Mouse (Mus musculus) kidney, embryonic 15.5 days (tissue): ENCODE measurements around the gene Crnkl1. TPM values are rescaled to one million over a fixed set of nuclear protein-coding genes. Genes with fewer than 3 reads are reported as not detected.

Experiments used
- microRNA-seq: library from miRNA; unstranded; fragments of <30 nt; microRNA quantifications from one replicate; pipeline ENCODE4, GENCODE M21; 2016
- polyA plus RNA-seq: library from polyadenylated mRNA; unstranded; fragments of >200 nt; fragmentation: Nextera tagmentation; extraction: Ambion mirVana; gene quantifications from 2 replicates; pipeline ENCODE4 v1.2.1, GENCODE M21; 2015

The Crnkl1 gene
- polyA plus RNA-seq, 1 experiment from 2014 or later: 27.6 TPM

Small RNAs within 50 kb of the gene (microRNA-seq; reads per million reads assigned to microRNA genes)
- not detected for gene Gm25026

Other genes with a start within 250 kb of the Crnkl1 start
- gene Naa20, start 32.9 kb downstream of the Crnkl1 start, polyA plus RNA-seq: 163 and 184 TPM in 2 replicates
- gene Cfap61, start 230 bp downstream of the Crnkl1 start, polyA plus RNA-seq: 0.63 and 3.1 TPM in 2 replicates